Mouse (Mus musculus) CD8-positive naive resting alpha-beta T cell, adult 2 months (primary cell): ENCODE results near the gene Mcub.

Source experiments
- DNase-seq, 2 experiments: peaks; one replicate each; pipeline ENCODE4 v3.0.0; 2022; ENCODE audit warnings: low read depth in 2 of 2, low spot score in 2 of 2

Gene Mcub

DNA sequence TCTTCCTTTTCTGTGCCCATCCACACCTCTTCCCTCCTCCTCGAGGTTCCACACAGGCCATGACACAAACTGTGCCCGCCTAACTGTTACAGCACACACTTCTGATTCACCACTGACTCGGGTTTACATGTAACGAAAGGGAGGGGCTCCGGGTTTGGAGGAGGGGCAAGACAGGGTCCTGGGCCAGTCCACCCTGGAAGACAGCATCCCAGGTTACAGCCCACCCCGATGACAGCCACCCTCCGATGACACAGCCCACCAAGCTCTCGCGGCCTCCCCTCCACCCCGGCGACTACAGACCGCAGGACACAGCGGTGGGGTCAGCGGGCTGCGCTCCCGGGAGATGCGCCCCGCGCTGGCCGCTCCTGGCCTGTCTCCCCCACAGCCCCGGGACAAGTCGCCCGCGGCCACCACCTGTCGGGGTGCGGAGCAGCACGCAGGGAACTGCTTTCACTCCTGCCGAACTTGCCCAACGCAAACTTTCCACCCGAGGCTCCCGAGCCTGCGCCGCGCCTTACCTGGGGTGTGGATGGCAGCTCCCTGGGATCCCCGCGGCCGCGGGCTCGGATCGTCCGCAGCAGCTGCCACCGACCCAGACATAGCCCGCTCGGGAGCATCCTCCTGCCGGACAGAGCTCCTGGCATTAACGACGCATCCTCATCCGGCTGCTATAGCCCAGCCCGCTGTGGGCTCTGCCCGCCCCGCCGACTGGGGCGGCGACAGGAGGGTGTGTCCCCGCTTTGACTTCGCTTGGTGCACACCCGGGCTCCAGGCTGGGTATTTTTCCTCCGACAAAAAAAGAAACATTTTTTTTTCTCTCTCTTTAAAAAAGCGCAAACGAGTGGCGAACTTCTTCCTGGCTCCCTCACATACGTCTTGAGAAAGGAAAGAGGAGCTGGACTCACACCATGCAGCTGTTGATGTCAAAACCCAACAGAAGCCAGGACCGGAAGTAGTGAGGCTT lies at the start of gene Mcub:
Mcub (minus strand) TSS at position 775 of the 964 bp plus-strand sequence.
- DNase-seq, result peak; percentile 32 to 48

DNA sequence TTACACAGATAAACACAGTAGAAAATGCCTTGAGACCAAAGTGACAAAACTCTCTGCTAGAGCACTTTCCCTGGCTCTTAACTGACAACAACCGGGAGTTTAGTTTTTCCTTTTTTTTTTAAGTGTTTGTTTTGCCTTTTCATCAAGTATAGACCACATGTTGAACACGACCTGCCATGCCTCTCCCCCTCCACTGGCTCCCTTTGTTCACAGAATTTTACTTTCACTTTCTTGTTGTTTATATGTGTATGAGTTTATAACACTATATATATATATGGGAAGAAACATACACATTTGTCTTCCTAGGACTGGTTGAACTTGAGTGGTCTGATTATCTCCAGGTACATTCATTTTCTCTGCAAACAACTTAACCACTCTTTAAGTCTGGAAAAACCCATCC lies 42.9 kb upstream of the Mcub start:
- no peak for DNase-seq

DNA sequence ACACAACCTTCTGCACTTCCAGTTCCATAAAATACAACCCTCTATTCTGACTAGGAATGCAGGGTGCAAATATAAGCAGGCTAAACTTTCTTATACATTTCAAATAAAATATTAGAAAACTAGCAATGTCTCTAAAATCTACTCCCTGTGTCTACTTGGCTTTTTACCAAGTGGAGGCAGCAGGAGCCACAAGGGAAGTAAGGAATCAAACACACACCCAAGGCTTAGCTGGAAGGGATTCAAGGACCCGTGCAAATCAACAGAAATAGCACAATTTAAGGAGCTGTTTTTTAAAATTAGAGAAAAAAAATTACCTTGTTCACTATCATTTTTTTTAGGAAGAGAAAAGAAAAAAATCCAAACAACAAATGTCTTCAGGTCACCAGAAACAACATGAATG lies 41.2 kb upstream of the Mcub start:
- no peak for DNase-seq

DNA sequence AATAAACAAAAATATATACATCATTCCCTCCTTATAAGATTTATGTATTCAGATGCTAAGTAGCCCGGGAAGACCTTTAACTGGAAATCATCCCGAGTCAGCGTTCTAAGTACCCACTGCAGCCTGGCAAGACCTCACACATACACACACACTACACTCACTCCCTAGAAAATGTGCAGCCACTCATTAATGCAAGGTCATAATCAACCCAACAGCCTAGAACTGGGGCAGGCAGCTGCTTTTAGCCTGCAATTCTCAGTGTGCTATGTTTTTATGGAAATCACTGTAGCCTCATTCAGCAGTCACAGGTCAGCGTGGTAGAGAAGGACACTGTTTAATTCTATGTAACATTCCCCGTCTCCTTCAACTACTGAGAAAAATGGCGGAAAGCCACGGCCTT lies 36.1 kb upstream of the Mcub start:
- no peak for DNase-seq

DNA sequence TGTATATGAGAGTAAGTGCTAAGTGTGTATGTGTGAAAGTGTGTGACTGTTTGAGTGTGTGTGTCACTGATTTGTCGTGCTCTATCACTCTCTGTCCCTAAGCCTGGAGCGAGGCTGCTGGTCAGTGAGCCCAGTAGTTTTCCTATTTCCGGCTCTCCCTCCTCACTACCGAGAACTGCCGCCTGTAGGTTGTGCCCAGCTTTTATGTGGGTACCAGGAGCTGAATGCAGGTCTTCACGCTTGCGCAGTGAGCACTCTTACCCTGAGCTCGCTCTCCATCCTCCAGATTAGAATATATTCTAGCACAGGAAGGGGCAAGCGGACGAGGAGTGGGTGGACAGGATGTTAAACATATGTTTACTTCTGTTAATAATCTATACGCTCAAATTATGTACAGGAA lies 30.9 kb upstream of the Mcub start:
- DNase-seq, result no peak

DNA sequence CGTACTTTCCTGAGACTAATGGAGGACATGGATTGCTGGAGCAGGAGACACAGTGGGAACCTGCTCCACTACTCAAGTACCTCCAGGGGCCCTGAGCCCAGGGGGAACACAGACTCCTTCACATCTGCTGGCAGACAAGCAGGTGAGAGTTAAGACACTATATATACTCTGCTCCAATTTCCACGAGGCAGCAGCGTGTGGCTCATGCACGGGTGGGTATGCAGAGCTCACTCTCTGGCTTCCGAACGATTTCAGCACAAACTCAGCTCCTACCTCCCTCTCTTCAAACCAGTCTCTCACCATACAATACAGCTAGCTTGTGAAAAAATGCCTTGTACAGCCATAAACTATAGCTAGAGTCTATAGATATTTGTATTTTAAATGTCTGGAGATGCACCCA lies 28.5 kb upstream of the Mcub start:
- DNase-seq, result no peak

DNA sequence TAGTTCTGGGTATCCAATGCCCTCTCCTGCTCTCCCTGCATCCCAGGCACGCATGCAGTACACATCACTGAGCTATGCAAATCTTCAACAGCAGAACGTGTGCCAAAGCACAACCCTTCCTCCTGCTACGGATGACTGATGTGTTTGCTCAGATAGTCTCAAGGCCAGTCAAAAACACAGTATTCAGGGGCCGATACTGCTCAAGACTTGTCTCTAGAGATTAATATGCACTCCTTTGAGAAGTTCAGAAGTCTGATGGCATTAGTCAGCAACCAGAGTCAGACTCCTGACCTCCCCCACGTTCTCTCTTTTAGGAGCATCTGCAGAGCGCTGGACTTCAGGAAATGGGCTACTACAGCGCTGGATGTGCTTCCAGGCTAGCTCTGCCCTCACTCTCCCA lies 28.0 kb upstream of the Mcub start:
- DNase-seq, result no peak

DNA sequence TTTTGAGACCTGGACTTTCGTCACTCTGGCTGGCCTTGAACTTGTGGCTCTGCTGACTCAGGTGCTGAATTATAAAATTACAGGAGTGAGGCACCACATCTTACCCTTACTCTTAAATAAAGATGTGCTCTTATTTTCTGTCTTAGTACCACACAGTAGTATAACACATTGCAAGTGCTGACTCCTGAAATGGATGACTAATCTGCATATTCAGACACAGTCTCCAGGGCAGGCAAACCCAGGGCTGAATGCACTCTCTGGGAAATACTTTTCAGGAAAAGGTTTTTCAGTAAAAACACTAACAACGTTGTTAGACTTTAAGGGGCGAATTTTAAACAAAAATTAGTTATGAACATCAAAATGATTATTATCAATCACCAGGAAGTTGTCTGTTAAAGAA lies 27.3 kb upstream of the Mcub start:
- no peak for DNase-seq

DNA sequence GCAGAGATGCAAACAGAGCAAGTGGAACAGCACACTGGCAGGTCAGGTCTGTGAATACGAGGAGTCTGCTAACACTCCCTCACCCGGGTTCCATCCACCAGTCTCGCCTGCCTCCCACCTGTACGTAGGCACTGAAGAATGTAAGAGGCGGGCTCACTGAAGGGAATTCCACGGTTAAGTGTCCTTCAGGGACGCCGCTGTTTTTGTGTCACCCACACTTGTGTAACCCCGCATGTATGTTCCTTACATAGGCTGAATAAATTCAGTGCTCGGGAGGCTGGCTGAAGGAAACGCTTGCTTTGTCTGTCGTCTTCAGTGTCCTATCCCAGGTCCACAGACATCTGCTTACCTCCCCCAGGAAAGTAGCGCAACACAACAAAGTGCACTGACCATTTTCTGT lies 17.3 kb upstream of the Mcub start:
- DNase-seq, result no peak

DNA sequence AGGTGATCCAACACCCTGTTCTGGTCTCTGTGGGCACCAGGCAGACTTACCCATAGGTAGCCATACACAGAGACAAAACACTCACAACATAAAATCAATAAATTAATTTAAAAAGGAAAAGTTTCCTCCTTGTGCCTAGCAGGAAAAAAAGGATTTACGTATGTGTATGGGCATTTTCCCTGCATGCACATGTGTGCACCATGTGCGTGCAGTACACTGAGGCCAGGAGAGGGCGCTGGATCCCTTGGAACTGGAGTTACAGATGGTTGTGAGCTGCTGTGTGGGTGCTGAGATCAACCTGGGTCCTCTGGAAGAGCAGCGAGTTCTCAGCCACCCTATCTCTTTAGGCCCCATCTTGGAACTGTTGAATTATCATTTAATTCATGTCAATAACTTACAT lies 15.3 kb upstream of the Mcub start:
- no peak for DNase-seq

DNA sequence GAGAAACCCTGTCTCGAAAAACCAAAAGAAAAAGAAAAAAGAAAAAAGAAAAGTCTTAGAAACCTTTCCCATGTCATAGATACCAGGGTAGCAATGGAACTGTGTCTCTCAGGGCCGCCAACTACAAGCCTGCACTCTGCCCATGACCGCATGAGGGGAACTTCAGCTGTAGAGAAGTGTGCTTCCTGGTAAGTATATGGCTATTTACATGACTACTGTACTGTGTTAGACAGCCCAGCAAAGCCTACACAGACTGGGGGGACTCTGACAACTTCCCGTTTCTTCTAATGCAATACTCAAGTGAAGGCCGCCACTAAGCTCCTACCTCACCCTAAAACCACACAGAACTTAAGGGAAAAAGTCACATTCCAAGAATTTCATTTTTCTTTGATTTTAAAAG lies 14.8 kb upstream of the Mcub start:
- no peak for DNase-seq

DNA sequence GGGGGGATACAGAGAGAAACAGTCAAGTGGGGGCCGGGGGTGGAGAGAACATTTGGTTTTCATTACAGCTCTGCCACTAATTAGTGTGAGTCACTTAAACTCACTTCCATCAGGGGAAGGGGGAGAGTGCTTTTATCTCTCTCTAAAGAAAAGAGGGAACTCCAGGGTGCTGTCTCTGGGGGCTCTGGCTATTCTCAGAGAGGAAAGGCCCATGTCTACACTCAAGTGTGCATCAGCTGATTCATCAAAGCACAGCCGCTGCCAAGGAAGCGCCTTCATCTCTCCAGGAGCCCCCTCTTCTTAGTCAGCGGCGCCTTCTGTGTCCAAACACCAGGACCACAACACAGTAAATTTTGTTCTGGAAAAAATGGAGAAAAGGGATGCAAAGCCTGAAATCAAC lies 12.3 kb upstream of the Mcub start:
- DNase-seq, result no peak

DNA sequence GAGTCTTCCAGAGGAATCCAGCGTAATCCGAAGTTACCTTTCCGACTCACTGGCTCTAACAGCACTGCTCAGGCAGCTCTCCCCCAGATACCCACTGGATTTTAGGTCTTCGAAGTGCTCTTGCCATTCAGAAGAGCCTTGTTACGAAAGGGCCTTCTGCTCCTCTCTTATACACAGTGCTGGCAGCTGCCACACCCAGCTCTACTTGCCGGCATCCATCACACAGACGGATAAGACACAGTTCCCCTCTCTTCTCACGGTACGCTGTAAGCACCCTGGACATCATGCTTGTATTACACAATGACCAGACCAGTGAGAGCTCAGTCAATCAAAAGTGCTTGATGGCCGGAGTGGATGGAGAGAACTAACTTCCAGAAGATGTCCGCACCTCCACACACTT lies 11.8 kb upstream of the Mcub start:
- DNase-seq, result no peak

DNA sequence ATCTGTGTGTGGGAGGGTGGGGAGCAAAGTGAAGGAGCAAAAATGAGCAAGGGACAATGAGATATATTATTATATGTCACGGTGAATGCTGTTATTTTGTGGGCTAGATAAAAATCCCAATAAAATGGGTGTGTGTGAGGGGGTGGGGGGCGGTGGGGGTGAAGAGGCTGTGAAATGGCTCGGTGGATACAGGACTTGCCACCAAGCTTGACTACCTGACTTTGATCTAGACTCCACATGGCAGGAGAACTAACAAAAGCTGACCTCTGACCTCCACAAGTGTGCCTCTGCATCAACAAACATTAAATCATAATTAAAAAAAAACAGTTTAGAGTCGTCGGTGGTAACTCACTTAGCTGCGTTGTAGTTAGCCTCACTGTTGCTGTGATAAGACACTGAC lies 9.5 kb upstream of the Mcub start:
- DNase-seq, result no peak

DNA sequence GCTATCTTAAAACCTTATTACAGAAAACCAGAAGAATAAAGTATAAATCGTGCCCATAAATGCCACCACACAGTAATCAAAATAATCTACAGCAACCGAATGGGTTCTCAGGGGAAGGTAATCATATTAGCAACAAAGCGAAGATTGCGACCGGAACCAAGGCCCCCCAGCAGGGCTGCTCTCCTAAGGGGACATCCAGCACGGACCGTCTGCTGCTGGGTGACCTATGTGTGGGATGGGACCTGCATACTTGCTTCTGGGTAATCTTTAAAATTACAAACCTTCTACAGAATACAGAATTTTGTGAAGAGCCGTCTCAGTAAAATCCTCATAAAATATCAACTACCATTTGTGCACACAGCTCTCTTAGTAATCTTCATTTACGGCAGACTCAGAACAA lies 8.7 kb upstream of the Mcub start:
- no peak for DNase-seq

DNA sequence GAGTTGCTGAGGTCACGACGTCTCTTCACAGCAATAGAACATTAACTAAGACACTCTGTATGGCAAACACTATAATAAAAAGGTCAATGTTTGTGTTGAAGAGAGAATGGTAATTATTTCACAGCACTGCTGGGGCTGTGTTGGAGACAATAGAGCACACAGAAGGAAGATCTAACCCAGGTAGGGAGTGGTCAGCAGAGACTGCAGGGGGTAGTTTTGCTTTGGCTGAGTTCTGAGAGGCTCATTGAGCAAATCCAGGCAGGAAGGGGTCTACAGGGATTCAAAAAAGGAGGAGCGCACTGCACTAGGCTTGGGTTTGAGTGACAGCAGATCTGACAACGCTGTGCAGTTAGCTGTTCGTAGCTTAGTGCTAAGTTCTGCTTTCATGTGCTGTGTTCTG lies 6.3 kb upstream of the Mcub start:
- no peak for DNase-seq

DNA sequence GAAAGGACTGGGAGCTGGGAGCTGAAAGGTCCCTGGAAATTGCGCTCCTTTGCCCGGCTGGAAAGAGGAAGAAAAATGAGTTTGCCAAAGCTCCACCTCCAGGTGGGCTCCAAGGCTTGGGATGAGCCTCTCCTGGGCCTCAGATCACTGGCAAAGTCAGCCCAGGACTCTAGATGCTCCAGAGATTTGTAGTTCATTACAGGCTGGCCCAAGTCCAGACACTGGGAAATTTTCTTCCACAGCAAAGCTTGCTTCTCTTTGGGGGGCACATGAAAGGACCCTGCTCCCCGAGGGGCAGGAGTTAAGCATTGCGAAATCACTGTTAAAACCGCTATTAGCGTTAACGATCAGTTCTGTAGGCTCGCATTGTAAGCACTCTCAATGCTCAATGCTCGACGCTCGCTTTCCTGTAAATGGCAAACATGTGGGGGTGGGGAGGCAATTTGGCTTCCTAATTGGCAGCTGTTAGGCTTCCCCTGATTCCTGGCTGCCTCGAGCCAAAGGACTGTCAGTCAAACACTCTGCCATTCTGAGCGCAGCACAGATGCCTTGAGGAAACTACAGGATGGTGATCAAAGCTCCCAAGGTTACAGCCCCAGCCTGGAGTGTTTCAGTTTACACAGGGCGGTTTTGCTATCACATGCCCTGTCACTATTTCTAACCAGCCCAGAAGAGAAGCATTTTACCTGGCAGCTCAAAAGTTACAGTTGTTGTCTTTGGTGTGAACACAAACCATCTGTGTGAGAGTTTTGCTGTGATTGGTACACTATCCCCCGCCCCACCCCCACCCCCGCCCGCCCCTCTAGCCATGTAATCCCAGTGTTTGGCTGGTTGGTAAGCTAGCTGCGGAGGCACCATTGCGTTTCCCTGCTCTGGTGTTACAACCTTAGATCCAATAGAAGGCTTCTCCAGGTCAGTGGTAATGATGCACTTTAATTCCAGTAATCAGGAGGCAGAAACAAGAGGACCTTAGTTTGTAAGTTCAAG lies 816 bp upstream of the Mcub start:
- no peak for DNase-seq

DNA sequence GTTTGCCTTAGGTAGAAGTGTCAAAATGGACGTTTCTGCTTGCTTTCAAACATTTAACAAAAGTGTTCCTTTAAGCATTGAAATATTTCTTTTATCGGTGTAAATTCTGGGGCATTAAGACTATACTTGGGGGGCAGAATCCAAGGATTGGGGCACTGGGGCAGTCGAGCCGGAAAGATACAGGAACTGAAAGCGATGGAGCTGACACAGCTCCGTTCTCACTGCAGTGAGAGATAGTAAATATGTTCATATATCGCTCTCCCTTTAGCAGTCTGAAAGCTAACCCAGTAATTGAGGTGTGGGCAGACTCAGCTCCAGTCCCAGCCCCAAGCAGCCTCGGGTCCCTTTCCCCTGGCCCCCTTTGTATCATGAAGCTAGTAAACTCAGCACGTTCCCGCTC lies 975 bp downstream of the Mcub start:
- no peak for DNase-seq

DNA sequence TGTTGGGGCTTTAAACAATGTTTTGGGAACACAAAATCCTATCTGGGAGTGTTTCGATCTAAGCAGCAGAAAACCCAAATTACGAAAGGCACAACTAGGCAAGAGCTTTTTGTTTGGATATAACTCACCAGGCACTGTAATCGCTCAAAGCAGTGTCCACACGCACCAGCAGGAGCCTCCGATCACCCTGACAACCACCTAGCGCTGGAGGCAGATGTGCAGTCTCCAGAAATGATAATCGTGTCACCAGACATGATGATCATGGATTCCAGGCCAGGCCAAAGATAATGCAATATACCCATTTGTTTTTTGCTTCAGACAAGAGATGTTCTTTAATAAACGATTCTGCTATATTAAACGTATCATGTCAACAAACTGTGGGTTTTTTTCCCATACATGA lies 2.1 kb downstream of the Mcub start:
- DNase-seq, result no peak

DNA sequence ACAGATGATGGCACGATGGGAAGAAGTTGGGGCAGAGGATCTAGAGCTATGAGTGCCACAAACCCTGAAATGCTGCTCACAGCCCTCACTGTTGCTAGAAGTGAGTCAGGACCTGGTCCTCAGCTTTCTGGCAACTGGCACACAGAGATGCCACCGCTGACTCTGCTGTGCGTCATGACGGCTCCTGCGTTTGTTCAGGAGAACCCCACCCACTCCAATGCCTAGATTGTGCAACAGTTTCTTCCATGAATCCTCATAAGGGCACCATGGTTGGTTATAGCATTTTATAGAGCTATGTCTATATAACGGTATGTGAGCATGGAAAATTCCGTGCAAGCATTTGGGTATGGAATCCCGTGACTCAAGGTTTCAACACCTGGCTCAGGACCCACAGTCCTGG lies 5.3 kb downstream of the Mcub start:
- DNase-seq, result no peak

DNA sequence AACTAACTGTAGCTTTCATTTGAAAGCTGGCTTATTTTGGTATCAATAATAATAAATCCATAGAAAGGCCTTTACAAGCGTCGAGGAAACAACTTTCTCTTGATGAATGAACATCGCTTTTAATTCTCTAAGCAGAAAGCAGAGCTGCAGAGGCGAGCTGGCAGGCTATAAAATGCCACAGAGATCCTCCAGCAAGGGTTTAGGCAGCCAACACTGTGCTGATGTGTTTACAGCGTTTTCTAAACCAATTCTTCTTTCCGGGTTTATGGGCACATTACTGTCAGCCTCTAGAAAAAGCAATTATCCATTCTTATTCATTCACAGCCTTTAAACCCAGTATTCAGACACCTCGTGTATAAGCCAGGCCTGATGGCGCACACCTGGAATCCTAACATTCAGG lies 7.5 kb downstream of the Mcub start:
- no peak for DNase-seq

DNA sequence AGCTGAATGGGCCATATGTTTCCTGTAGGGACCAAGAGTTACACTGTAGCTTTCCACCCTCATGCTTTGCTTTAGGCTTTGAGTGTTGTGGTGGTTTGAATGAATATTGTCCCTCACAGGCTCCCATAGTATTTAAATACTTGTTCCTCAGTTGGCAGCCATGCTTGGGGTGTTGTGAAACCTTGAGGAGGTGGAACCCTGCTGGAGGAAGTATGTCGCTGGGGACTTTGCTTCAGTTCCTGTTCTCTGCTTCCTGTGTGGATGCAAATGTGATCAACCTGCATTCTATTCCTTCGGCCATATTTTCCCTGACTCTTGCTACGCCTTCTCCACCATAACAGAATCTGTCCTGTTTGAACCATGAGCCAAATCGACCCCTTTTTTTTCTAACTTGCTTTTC lies 16.7 kb downstream of the Mcub start:
- no peak for DNase-seq
